Mouse (Mus musculus) limb, embryonic 10.5 days (tissue): Measurements from ENCODE around the gene Cped1. TPM values are rescaled to one million over a fixed set of nuclear protein-coding genes. Genes with fewer than 3 reads are reported as not detected.

Experiments used
- DNase-seq: peaks from one replicate; pipeline ENCODE4 v3.0.0-alpha.2; 2017; ENCODE audit warnings: low spot score
- H3K27ac ChIP-seq: fragments of 300-500 bp; sonication (generic); 2 replicates; pipeline ENCODE4 v1.5.1; 2016; ENCODE audit warnings: mild to moderate bottlenecking
- H3K27me3 ChIP-seq: fragments of 300-500 bp; sonication (generic); 2 replicates; pipeline ENCODE4 v1.6.1; 2016; ENCODE audit warnings: low read depth, mild to moderate bottlenecking; ENCODE audit not compliant: poor library complexity, severe bottlenecking
- H3K36me3 ChIP-seq: fragments of 300-500 bp; sonication (generic); 2 replicates; pipeline ENCODE4 v1.6.1; 2016; ENCODE audit warnings: mild to moderate bottlenecking, moderate library complexity
- H3K4me1 ChIP-seq: fragments of 300-500 bp; sonication (generic); 2 replicates; pipeline ENCODE4 v1.6.1; 2016
- H3K4me3 ChIP-seq: fragments of 300-500 bp; sonication (generic); 2 replicates; pipeline ENCODE4 v1.5.1; 2016; ENCODE audit warnings: mild to moderate bottlenecking, moderate library complexity
- H3K9me3 ChIP-seq: fragments of 300-500 bp; sonication (generic); replicated peaks from 2 replicates; pipeline ENCODE4 v1.6.1; 2016; ENCODE audit warnings: mild to moderate bottlenecking
- WGBS: fragments of 180-500 bp; shearing (Covaris S2); methylation state at CpG from one replicate; pipeline ENCODE4 v1.1.7; 2016; 5-methylcytosine and 5-hydroxymethylcytosine counted together
- polyA plus RNA-seq: library from polyadenylated mRNA; unstranded; fragments of >200 nt; fragmentation: Nextera tagmentation; extraction: Ambion mirVana; gene quantifications from 2 replicates; pipeline ENCODE4 v1.2.1, GENCODE M21; 2016

Cped1 gene
- polyA plus RNA-seq, 1 experiment from 2014 or later, result 63.8 TPM

- 84% methylated on average over 10 of the region's 10 CpGs for WGBS
- H3K27ac ChIP-seq, result no peak overlapping the region
- peaks cover 61% of the 10 kb centered on the region for H3K36me3 ChIP-seq
- H3K27me3 ChIP-seq, result no peaks in the 10 kb centered on the region
- H3K4me1 ChIP-seq, result no peaks in the 10 kb centered on the region
- H3K9me3 ChIP-seq, result no peaks in the 10 kb centered on the region
- H3K4me3 ChIP-seq, result no peak overlapping the region
- no peak for DNase-seq
Observed at GRCm38 (mm10) chr6:22180316-22180715, 194.6 kb downstream of the Cped1 start.

DNA sequence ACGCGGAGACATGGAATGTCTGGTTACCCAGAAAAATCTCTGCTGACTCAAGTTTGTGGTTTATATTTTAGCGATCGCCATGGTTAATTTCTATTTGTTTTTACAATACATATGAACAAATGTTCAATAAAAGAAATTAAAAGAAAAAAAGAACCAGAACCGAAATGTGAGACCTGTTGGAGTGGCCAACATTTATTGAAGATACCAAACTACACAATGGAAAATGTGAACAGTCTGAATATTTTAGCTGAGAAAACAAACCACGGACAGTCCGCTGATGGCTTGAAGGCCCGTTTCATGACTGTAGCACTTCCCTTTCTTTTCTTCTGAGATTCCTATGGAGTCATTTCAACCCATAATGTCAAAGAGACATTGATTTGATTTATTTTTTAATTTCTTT, 201.3 kb downstream of the Cped1 start:
- DNase-seq, result no peak
- H3K27ac ChIP-seq, result no peak overlapping the region
- 95% methylated on average over 8 of the region's 8 CpGs for WGBS
- H3K36me3 ChIP-seq, result peaks cover 55% of the 10 kb centered on the region
- peaks cover 10% of the 10 kb centered on the region for H3K4me1 ChIP-seq
- H3K9me3 ChIP-seq, result no peaks in the 10 kb centered on the region
- no peaks in the 10 kb centered on the region for H3K27me3 ChIP-seq
- no peak overlapping the region for H3K4me3 ChIP-seq

DNA sequence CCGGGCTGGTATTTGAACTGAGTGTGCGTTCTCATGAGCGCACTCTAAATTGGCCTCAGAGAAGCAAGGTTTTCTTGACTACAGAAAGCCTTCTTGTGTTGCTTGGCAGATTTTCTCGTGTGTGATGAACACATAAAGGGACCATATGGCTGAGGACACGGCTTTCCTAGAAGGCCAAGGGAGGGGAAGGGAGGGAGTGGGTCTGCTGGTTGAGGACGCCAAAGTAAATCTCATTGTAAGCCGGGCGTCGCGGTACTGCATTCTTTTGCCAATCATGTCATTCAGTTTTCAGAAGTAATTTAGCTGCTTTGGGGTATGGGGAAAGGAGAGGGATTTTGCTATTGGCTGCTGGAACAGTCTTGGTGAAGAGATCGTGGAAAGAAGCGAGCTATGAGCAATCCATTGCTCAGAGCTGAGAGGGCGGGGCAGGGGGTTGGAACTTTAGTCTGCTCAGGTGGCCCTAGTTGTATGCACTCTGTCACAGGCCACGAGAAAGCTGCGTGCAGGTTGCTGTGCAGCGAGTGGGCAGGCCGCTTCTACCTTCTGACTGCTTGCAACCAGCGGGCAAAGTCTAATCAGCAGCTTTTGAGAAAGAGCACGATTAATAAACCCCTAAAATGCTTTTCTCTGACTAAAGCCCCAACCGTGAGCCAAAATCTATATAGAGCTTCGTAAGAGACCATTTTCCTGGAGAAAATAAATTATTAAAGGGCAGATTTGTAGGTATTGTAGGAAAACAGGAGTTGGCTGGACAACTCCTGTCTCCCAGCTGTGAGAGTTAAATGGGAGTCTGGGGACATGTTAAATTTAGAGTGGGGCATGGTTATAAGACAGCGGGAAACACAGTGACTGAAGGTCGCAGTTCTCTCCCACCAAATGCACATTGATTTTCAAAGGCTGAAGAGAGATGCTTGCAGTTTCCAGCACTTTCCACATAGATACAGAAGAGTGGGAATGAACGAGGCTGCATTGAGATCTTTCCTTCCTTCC, 203.9 kb downstream of the Cped1 start:
- Histone ChIP-seq H3K36me3 (peaks cover 36% of the 10 kb centered on the region), H3K27me3 (no peaks in the 10 kb centered on the region), H3K4me1 (peaks cover 10% of the 10 kb centered on the region), H3K4me3 (no peak overlapping the region), H3K9me3 (no peaks in the 10 kb centered on the region), H3K27ac (peak overlapping the region; percentile 25; the same call in 1 of the 2 replicates)
- DNase-seq, result no peak
- 88% methylated on average over 24 of the region's 24 CpGs for WGBS

- Histone ChIP-seq H3K9me3 (no peaks in the 10 kb centered on the region), H3K4me1 (peaks cover 29% of the 10 kb centered on the region), H3K4me3 (no peak overlapping the region), H3K27ac (no peak overlapping the region), H3K27me3 (no peaks in the 10 kb centered on the region), H3K36me3 (peaks cover 32% of the 10 kb centered on the region)
- WGBS, result 89% methylated on average over 3 of the region's 3 CpGs
- no peak for DNase-seq
Observed at GRCm38 (mm10) chr6:22198603-22199002, 212.9 kb downstream of the Cped1 start.

GRCm38 (mm10) chr6:22199473-22199872, 213.8 kb downstream of the Cped1 start:
- H3K9me3 ChIP-seq, result no peaks in the 10 kb centered on the region
- H3K27me3 ChIP-seq, result no peaks in the 10 kb centered on the region
- DNase-seq, result no peak
- H3K4me1 ChIP-seq, result peaks cover 38% of the 10 kb centered on the region
- H3K4me3 ChIP-seq, result no peak overlapping the region
- H3K36me3 ChIP-seq, result peaks cover 28% of the 10 kb centered on the region
- H3K27ac ChIP-seq, result no peak overlapping the region
- 91% methylated on average over 2 of the region's 2 CpGs for WGBS

DNA sequence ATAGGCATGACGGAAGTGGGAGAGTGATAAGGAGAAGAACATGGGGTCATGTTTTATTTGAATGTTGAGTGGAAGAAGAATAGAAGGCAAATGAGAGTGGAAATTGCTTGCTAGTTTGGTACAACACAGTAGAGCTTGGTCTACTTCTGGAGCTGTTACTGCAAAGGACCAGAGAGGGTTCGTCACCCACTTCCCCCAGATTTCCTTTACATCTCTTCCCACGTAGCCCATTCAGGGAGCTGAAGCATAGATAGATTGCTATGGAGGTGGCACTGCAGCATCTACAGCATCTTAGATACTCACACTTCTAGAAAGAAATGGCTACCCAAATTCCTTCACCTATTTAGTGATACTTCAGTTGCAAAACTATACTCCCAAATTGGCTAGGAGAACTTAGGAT, 214.4 kb downstream of the Cped1 start:
- WGBS, result 81% methylated on average over 3 of the region's 3 CpGs
- DNase-seq, result no peak
- peaks cover 28% of the 10 kb centered on the region for H3K36me3 ChIP-seq
- H3K27me3 ChIP-seq, result no peaks in the 10 kb centered on the region
- no peaks in the 10 kb centered on the region for H3K9me3 ChIP-seq
- no peak overlapping the region for H3K4me3 ChIP-seq
- H3K4me1 ChIP-seq, result peaks cover 45% of the 10 kb centered on the region
- no peak overlapping the region for H3K27ac ChIP-seq

DNA sequence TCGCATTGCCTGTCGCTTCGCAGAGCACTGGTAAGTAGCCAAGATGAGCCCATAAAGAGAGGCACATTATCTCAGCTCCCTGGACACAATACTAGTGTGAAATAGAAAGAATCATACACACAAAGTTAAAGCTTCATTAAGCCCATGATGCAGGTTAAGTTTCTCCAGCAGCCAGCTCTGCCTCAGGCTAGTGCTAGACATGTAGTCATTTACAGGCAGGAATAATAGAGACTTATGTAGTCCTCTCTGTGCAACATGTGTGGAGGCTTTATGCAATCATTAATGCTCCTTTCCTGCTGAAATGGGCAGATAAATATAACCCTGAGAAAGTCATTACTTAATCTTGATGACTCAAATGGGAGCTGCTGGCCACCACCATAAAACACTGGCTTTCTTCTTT, 216.2 kb downstream of the Cped1 start:
- WGBS, result 83% methylated on average over 3 of the region's 3 CpGs
- no peak overlapping the region for H3K4me3 ChIP-seq
- H3K4me1 ChIP-seq, result peaks cover 62% of the 10 kb centered on the region
- no peak overlapping the region for H3K27ac ChIP-seq
- no peaks in the 10 kb centered on the region for H3K9me3 ChIP-seq
- peaks cover 24% of the 10 kb centered on the region for H3K36me3 ChIP-seq
- no peaks in the 10 kb centered on the region for H3K27me3 ChIP-seq
- no peak for DNase-seq

DNA sequence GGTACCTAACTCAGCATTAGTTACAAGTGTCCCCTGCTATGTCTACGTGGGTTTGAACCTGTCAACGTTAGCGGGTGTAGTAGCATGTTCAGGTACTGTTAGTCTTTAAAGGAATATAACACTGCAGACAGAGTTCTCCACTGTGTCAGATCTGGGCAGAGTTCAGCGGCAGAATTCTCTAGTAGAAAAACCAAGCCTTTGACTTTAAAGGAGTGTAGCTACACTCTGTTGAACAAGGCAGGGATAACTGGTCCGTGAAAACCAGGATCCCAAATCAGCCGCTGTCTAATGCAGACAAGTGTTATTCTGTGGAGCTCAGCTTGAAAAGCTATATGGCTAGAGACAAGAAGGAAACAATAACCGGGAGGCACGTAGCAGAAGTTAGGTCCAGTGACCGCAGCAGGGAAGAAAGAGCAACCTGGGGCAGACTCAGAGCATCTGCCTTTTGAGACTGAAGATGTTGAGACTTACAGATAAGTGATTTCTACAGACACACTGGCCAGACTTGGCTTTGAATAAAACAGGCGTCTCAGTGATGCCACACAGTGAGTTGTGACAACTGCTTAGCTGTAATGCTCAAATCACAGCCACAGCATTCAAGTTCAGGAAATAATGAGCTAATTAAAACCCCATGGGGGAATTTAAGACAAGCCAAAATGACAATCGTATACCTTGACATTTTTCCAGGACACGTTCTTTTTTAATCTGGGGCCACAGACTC, 219.5 kb downstream of the Cped1 start:
- H3K27ac ChIP-seq, result peak overlapping the region; percentile 19; the same call in 1 of the 2 replicates
- 67% methylated on average over 12 of the region's 12 CpGs for WGBS
- H3K27me3 ChIP-seq, result no peaks in the 10 kb centered on the region
- no peak overlapping the region for H3K4me3 ChIP-seq
- H3K9me3 ChIP-seq, result no peaks in the 10 kb centered on the region
- 0 out of 2 replicates have a peak, but pooled peaks cover 3% of the 10 kb centered on the region for H3K36me3 ChIP-seq
- peaks cover 65% of the 10 kb centered on the region for H3K4me1 ChIP-seq
- DNase-seq, result no peak

DNA sequence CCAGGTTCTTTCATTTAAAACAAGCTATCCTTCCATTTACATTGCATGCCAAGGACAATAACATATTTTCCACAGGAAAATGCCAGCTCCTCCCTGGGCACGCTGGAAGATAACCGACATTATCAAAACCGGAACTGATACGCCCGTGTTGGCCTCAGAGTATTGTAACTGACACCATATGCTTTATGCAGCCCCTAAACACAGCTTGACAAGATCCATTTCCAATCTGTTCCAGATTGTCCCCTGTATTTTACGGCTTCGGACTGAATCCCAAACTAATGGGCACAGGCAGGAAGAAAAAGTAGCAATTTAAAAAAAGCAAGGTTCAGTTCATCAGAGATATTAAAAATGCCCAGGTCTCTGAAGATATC, 220.0 kb downstream of the Cped1 start:
- no peak for DNase-seq
- Histone ChIP-seq H3K27me3 (no peaks in the 10 kb centered on the region), H3K9me3 (no peaks in the 10 kb centered on the region), H3K4me3 (no peak overlapping the region), H3K27ac (0 out of 2 replicates have a peak overlapping the region, but pooled peaks have one; percentile 8), H3K36me3 (no peaks in the 10 kb centered on the region), H3K4me1 (peaks cover 62% of the 10 kb centered on the region)
- 28% methylated on average over 7 of the region's 7 CpGs for WGBS

GRCm38 (mm10) chr6:22206179-22206578, 220.5 kb downstream of the Cped1 start:
- Histone ChIP-seq H3K4me3 (no peak overlapping the region), H3K9me3 (no peaks in the 10 kb centered on the region), H3K4me1 (peaks cover 60% of the 10 kb centered on the region), H3K27ac (peak overlapping the region; percentile 8; the same call in 1 of the 2 replicates), H3K36me3 (no peaks in the 10 kb centered on the region), H3K27me3 (no peaks in the 10 kb centered on the region)
- DNase-seq, result no peak
- 69% methylated on average over 14 of the region's 14 CpGs for WGBS

- peaks cover under 1% of the 10 kb centered on the region; the same call in 1 of the 2 replicates for H3K36me3 ChIP-seq
- H3K27me3 ChIP-seq, result no peaks in the 10 kb centered on the region
- H3K4me1 ChIP-seq, result peaks cover 54% of the 10 kb centered on the region
- DNase-seq, result no peak
- no peaks in the 10 kb centered on the region for H3K9me3 ChIP-seq
- no peak overlapping the region for H3K4me3 ChIP-seq
- no peak overlapping the region for H3K27ac ChIP-seq
- 68% methylated on average over 6 of the region's 6 CpGs for WGBS
Observed at GRCm38 (mm10) chr6:22206630-22207293, 221.0 kb downstream of the Cped1 start.

DNA sequence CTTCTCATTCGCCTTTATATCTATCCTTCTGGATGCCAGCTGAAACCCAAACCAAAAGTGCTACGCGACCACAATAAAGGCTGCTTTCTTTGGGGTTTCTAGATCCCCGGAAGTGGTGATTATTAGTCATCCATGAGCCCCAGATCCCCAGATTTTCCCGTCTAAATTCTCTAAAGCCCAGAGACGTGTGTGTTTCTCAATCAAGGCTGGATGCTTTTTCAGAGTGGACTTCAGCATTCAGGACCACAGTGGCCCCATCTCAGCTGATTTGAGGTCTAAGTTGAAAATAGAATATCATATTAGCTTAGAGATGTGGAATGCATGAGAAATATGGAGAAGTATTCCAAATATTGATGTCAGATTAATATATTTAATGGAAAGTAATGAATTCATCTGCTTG, 226.4 kb downstream of the Cped1 start:
- Histone ChIP-seq H3K9me3 (no peaks in the 10 kb centered on the region), H3K27me3 (no peaks in the 10 kb centered on the region), H3K4me1 (no peaks in the 10 kb centered on the region), H3K4me3 (no peak overlapping the region), H3K27ac (no peak overlapping the region), H3K36me3 (peaks cover 43% of the 10 kb centered on the region)
- no peak for DNase-seq
- 92% methylated on average over 6 of the region's 6 CpGs for WGBS
